Mouse (Mus musculus): ENCODE measurements around the gene Dnah14.

Gene Dnah14

GRCm38 (mm10) chr1:181861181-181861902, 285.0 kb downstream of the Dnah14 start:
- H3K36me3 ChIP-seq (ENCODE audit: insufficient read depth, low read length), result no peaks in the 10 kb centered on the region
- no peak overlapping the region for H3K4me3 ChIP-seq (replicated peaks; ENCODE audit: low read length)
- TF ChIP-seq POU5F1 (IDR thresholded peaks at IDR 0.05; ENCODE audit: borderline replicate concordance, low read length), result no peak
- TF ChIP-seq NANOG (IDR thresholded peaks at IDR 0.05; ENCODE audit: borderline replicate concordance, low read length), result no peak
- TF ChIP-seq CTCF (conservative IDR thresholded peaks at IDR 0.05; ENCODE audit: low read length), result no peak
- peaks cover 80% of the 10 kb centered on the region for H3K4me1 ChIP-seq (replicated peaks; ENCODE audit: low read depth, low read length)
- no peaks in the 10 kb centered on the region for H3K27me3 ChIP-seq (ENCODE audit: insufficient read depth, low read length)
- peaks cover 19% of the 10 kb centered on the region for H3K9me3 ChIP-seq (ENCODE audit: low read length)

DNA sequence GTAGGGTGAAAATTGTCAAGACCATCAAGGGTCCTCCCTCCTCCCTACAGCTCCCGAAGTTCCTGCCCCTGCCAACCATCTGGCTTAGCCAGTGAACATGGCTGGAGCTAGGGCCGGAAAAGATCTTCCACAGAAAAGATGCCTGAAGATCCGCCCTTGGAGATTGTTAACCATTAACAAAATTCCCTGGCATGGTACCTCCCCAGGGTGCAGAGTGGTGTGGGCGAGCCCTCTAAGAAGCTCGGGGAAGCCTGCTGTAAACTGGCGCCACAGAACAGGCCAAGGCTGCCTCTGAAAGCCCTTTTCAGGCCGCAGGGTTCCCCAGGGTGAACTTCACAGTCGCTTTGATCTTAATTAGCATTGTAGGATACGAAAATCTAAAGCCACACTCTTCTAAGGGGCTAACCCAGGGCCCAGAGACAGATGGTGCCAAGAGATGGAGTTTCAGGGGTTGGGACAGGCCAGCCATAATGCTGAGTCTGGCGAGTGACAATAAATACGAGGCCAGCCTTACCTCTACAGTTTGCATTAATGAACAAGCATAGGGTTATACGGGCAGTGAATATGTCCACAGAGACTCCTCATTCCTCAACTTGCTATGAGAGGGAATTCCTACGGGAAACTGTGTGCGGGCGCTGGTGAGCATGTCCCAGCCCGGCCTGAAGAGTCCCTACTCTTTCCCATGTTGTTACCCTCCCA, 286.5 kb downstream of the Dnah14 start:
- Histone ChIP-seq H3K36me3 (ENCODE audit: insufficient read depth, low read length) (no peaks in the 10 kb centered on the region), H3K4me3 (replicated peaks; ENCODE audit: low read length) (peak overlapping the region; percentile 43), H3K9me3 (ENCODE audit: low read length) (peaks cover 11% of the 10 kb centered on the region), H3K27me3 (ENCODE audit: insufficient read depth, low read length) (no peaks in the 10 kb centered on the region), H3K4me1 (replicated peaks; ENCODE audit: low read depth, low read length) (peaks cover 89% of the 10 kb centered on the region)
- TF ChIP-seq NANOG (IDR thresholded peaks at IDR 0.05; ENCODE audit: borderline replicate concordance, low read length) (no peak), POU5F1 (IDR thresholded peaks at IDR 0.05; ENCODE audit: borderline replicate concordance, low read length) (no peak), CTCF (conservative IDR thresholded peaks at IDR 0.05; ENCODE audit: low read length) (no peak)

GRCm38 (mm10) chr1:181863431-181863830, 287.1 kb downstream of the Dnah14 start:
- TF ChIP-seq NANOG (IDR thresholded peaks at IDR 0.05; ENCODE audit: borderline replicate concordance, low read length) (no peak), POU5F1 (IDR thresholded peaks at IDR 0.05; ENCODE audit: borderline replicate concordance, low read length) (no peak), CTCF (conservative IDR thresholded peaks at IDR 0.05; ENCODE audit: low read length) (no peak)
- H3K27me3 ChIP-seq (ENCODE audit: insufficient read depth, low read length), result no peaks in the 10 kb centered on the region
- peaks cover 86% of the 10 kb centered on the region for H3K4me1 ChIP-seq (replicated peaks; ENCODE audit: low read depth, low read length)
- no peaks in the 10 kb centered on the region for H3K36me3 ChIP-seq (ENCODE audit: insufficient read depth, low read length)
- peaks cover 8% of the 10 kb centered on the region for H3K9me3 ChIP-seq (ENCODE audit: low read length)
- H3K4me3 ChIP-seq (replicated peaks; ENCODE audit: low read length), result peak overlapping the region; percentile 43; the same call in 1 of the 2 replicates

Measured in E14TG2a.4 (cell line).